Mouse (Mus musculus) testis, adult 2 months (tissue): Measurements from ENCODE around the gene Cmtm4.

Experiments
- CTCF ChIP-seq: fragments of 200-500 bp; IDR thresholded peaks from 2 replicates; pipeline ENCODE4 v1.5.1; 2012; ENCODE audit warnings: low read depth, mild to moderate bottlenecking, inconsistent platforms, low read length, moderate library complexity; ENCODE audit not compliant: control insufficient read depth, insufficient read depth, insufficient replicate concordance
- POLR2A ChIP-seq: fragments of 200-500 bp; IDR thresholded peaks from 2 replicates; pipeline ENCODE4 v1.6.1; 2012; ENCODE audit warnings: low read depth, mild to moderate bottlenecking, inconsistent platforms, low read length, moderate library complexity; ENCODE audit not compliant: control insufficient read depth

- no peak for TF ChIP-seq CTCF
- TF ChIP-seq POLR2A, result no peak
Observed at GRCm38 (mm10) chr8:104390245-104390644, 5.4 kb downstream of the Cmtm4 start.
